Mouse (Mus musculus): ENCODE results near the gene Sp100.

- TF ChIP-seq CTCF (IDR thresholded peaks at IDR 0.05; ENCODE audit: low read depth, low read length) (no peak), EP300 (IDR thresholded peaks at IDR 0.05; ENCODE audit: insufficient read depth, low read depth, low read length) (no peak), POLR2A (IDR thresholded peaks at IDR 0.05; ENCODE audit: insufficient read depth, low read length) (no peak)
Measured at GRCm38 (mm10) chr1:85749829-85750228, 100.0 kb downstream of the Sp100 start.
